Mouse (Mus musculus) inflammation-experienced regulatory T-cells, adult 6 months (primary cell): ENCODE data around the gene Pop5. TPM values are rescaled to one million over a fixed set of nuclear protein-coding genes. Genes with fewer than 3 reads are reported as not detected.

Experiments used
- ATAC-seq: one replicate; pipeline ENCODE4 v1.8.0; 2017
- polyA plus RNA-seq, 3 experiments: library from polyadenylated mRNA; unstranded; fragments of 100-300 nt; shearing (Covaris generic); gene quantifications; one replicate each; pipeline ENCODE4 v1.2.1; 2017

The Pop5 gene
- polyA plus RNA-seq, 3 experiments from 2014 or later, result 116 to 141 (median 122) TPM

DNA sequence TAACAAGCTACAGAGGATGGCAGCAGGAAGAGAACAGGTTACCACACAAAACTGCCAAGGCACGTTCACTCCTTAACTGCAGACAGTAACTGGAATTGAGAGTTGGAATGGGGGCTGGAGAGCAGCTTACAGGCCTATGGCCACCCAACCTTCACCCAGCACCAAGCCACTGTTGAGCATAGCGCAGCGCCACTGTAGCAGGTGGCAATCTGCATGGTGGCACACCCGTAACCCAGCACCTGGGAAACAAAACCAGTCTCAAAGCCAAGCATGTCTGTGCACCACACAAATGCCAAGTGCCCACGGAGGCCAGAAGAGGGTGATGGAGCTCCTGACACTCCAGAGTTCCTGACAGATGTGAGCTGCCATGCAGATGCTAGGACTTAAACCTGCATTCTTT lies 30.7 kb downstream of the Pop5 start:
- no peak for ATAC-seq

DNA sequence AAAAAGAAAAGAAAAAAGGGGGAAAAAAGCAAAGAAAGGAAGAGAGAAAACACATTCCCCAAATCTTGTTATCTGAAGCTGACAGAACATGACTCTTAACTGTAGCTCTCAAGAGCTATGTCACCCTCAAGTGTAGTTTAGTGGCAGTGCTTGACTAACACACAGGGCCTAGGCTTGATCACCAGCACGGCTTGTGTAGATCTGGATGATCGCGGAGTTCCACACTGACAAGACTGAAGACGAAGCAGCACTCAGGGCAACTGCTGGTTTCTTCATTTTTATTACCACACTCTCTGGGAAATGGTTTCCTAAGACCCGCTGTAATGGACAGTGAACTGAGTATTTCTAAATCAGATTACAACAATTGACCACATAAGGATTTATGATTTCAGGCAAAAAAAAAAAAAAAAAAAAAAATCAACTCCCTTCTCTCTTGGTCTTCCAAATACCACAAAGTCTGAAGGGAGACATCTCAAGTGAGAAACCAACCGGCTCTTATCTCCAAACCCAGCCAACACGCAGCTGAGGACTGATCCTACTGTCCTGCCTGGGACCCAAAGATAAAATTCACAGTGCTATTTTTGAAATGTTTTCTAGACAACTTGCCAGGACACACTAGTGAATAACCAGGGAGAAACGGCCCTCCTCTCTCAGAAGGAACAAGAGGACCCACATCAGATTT lies 31.3 kb downstream of the Pop5 start:
- ATAC-seq, result no peak

DNA sequence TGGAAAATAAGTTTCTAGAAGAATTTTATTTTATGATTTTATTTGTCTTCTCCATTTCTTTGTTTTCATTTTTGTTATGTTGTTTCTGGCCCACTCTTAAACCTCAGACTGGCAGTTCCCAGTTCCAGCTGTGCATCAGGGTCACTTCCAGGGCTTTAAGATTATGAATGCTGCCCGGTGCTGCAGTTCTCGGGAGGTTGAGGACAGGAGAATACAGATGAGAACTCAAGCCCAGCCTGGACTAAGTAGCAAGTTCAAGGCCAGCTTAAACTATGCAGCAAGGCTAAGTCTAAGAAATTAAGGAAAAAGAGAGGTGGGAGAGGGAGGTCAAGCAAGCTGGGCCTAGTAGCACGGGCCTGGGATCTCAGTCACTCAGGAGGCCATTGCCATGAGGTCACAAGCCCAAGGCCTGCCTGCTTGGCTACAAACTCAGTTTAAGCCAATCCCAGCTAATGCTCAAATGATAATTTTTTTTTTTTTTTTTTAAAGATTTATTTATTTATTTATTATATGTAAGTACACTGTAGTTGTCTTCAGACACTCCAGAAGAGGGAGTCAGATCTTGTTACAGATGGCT lies 31.9 kb downstream of the Pop5 start:
- no peak for ATAC-seq

DNA sequence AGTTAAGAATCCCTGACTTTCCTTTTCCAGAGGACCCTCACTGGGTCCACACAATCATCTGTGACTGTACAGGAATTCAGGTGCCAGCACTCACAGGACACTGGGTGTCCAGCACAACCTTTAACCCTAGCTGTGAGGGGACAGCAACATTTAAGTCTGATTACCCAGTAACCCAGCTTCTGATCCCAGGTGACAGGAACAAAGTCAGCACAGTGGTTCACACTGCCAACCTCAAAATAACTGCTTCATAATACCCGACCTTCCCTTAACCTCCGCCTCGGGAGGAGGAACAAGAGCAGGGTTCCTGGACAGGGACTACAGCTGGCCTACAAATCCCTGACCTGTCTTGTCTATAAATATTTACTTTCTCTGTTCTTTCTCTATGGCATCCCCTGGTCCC lies 32.6 kb downstream of the Pop5 start:
- no peak for ATAC-seq

DNA sequence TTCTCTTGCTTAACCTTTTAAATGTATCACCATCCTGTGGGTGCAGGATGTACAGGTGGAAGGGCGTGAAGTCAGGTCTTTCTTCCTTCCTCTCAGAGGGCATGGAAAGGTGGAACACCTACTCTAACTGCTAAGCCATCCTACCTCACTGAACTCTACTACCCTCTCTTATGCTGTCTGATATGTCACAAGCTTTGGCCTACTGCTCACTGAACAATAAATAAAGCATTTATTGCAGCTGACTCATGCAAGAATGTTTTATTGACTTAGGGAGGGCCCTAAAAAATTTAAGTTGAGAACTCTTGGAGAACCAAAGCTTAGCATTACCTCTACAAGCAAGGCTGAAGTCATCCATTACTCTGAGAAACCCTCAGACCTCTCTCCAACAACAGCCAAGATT lies 34.3 kb downstream of the Pop5 start:
- ATAC-seq, result no peak

DNA sequence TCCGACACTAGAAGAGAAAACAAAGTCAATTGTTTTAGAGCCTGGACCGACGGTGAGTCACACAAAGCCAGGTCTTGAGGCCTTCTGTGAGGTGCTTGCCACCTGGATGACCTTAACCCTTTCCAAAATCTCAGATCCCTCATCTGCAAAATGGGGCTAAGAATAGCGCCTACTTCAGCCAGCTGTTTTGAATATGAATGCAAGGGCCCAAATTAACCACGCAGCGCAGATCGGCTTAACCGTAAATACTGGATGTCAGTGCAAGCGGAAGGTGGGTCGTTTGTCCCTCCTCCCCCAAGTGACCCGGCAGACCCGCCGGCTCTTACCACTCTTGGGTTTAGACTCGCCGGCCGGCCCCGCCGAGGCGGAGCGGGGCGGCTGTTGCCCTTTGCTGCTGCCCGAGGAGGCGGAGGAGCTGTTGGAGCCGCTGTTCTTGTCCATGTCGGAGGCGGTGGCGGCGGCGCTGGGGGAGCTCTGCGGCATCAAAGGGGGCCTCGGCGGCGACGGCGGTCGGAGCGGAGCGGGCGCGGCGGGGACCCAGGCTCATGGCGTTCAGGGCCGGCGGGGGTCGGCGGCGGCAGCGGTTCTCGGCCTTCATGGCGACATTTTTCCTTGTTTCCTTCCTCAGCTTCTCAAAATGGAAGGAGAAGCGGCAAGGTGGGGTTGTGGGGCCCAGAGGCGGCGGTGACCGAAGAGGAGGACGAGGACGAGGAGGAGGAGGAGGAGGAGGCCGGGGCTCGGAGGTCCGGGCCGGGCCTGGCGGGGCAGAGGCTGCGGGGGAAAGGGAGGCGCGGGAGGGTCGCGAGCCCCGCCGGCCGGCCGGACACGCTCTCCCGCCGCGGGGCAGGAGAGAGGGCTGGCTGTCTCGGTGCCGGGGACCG lies 36.5 kb downstream of the Pop5 start:
- ATAC-seq, result peak; percentile 19

DNA sequence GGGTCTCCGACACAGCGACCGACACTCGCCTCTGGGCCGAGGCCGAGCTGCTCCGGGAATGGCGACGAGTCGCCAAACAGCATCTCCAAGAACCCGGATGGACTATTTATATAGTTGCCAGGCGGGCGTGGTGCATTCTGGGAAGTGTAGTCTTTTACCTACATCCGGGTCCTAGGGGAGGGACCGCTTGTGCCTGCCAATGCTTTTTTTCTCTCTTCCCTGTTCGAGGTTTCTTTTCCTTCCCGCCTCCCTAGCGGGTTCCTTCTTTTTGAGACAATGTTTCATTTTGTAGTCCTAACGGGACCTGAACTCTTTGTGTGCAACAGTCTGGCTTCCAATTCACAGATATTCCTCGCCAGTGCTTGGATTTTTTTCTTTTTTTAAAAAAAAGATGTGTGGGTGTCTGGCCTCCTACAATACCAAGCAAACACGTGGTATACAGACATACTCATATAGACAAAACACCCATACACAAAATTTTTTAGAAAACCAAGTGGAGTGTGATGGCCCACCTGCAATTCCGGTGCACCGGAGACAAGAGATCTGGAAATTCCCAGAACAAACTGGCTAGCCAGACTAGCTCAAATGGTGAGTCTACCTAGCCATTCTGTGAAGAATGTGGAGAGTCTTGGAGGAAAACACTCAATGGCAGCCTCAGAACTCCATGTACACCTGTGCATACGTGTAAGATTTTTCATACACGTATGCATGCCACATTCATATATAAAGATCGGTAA lies 37.3 kb downstream of the Pop5 start, which contains the start of gene Rnf10:
Gene Rnf10 (minus strand): TSS at position 87 of the 737 bp plus-strand sequence.
- ATAC-seq, result peak; percentile 81

DNA sequence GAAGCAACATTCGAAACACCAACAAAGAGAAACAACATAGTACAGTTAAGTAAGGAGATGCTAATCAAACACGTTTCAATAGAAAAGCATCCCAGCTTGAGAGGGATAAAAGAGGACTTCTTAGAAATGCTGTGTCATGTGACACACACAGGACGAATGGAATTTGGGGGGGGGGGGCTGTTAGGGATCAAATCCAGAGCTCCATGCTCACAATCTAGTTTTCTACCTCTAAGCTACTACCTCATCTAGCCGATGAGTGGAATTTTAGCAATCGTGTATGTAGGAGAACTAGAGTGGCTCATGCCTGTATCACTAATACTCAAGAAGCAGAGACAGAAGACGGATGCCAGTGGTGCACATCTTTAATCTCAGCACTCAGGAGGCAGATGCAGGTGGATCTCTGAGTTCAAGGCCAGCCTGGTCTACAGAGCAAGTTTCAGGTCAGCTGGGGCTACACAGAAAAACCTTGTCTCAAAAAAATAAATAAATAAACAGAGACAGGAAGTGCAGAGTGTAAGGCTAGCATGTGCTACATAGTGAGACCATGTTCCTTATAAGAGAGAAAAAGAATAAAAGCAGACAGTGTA lies 38.0 kb downstream of the Pop5 start:
- ATAC-seq, result no peak

DNA sequence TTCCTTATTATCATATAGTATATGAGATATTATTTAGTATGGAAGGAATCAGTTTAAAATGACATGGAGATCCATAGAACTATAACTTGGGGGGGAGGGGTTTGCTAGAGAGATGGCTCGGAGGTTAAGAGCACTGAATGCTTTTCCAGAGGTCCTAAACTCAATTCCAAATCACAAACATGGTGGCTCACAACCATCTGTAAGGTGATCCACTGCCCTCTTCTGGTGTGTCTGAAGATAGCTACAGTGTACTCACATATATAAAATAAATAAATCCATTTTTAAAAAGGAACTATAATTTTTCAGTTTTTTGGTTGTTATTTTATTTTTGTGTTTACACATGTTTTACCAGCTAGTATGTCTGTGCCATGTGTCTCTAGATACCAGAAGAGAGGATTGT lies 38.7 kb downstream of the Pop5 start:
- no peak for ATAC-seq

DNA sequence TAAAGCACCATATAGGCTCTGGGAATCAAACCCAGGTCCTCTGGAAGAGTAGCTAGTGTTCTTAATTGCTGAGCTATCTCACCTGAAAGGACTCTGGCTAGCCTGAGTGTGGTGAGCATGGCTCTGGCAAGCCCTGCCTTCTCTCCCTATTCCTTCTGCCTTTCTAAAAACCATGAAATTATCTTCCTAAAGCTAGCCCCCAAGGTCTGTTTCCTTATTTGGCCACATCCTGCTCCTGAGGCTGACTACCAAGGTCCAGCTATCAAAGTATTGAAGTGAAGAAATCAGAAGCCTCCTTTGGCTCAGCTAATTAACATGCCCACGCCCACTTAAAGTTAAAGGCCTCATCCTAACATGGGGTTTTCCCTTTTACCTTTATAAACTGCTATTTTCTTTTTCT lies 39.1 kb downstream of the Pop5 start:
- ATAC-seq, result no peak

DNA sequence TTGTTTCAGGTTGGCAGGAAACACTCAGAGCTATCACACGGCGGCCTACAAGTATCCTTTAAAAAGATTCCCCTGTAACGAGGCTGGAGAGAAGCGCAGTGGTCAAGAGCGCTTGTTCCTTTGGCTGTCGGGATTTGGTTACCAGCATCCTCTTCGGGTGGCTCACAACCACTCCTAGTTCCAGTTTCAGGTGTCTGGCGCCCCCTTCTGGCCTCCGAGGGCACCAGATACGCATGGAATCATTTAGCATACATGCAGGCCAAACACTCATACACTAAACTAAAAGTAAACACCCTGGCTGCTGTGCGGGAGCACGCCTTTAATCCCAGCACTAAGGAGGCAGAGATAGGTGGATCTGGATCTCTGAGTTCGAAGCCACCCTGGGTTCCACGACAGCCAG lies 40.4 kb downstream of the Pop5 start:
- ATAC-seq, result no peak

DNA sequence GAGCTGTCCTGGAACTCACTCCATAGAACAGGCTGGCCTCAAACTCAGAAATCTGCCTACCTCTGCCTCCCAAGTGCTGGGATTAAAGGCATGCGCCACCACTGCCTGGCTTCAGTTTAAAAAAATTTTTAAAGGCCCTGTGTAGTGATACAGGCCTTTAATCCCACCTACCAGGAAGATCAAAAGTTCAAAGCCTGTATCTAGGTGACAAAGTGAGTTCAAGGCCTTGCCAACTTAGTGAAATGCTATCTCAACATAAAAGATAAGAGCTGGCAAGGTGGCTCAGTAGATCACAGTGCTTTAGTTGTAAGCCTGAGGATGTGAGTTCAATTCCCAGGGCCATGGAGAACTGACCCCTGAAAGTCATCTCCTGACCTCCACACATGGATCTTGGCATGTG lies 42.4 kb downstream of the Pop5 start:
- no peak for ATAC-seq

DNA sequence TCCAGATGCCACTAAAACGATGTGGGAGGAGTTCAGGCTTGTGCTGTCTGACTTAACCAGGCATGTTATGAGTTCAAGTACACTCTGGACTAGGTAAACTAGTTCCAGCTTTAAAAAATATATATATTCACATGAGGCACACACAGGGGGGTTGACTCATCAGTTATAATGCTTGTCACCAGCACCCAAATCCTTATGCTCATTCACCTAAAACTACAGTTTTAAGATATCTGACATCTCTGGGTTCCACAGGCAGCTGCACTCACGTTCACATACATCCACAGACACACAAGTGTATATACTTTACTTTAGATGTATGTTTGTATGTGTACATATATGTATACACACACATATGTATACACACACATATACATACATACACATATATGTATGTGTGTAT lies 43.1 kb downstream of the Pop5 start:
- ATAC-seq, result no peak

DNA sequence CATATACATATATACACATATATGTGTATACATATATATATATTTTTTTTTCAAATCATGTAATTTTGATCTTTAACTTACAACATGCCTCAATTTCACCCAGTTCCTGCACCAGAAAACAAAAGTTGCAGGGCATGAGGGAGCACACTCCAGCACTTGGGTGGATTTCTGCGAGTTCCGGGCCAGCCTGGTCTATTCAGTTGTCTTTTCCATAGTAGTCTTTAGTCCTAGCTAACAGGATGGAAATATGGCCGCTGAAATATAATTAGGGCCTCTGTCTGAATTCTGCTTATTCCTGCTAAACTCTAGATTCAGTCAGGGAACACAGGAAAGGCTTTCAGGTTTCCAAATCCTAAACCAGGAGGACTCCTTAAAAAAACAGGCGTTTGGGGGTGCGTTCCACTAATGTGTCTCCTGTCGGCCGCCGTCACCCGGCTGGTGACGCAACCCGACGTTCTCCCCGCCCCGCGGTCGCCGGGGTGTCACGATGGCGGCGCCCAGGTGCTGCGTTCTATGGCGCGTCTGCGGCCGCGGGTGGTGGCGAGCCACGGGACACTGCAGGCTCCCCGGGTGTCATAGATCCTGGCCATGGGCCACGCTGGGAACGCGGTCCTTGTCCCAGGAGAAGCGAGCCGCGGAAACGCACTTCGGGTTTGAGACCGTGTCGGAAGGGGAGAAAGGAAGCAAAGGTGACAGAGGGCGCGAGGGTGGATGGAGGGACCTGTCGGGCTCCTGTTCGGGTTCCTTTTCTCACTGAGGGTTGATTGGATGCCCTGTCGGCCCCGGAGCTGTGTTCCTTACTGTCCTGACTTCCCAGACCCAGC lies 43.8 kb downstream of the Pop5 start, which contains the start of gene Coq5:
Gene Coq5 (plus strand): TSS at position 441 of the 824 bp plus-strand sequence.
- ATAC-seq, result peak; percentile 89

DNA sequence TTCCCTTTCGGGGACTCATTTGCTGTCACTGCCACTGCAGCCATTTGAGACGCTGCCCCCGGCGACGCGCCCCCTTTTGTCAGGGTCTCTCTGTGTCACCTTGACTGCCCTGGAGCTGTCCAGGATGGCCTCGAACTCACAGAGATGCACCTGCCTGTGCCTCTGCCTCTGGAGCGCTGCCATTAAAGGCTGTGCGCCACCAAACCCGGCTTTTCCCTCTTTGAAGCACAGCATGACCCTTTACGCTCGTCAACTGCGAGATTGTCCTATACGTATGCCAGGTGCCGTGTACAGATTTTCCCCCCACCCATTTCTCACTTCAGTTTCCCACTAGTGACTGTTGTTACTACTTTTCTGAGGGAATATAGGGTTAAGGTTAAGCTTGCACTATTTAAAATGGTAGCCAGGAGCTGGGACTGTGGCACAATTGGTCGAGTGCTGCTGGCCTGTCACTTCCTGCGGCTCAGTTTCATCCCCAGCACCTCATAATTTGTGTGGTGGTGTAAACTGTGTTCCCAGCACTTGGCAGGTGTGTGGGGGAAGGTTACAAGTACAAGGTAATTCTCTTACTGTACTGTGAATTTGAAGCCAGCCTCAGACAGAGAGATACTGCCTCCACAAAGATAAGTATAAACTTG lies 44.5 kb downstream of the Pop5 start:
- ATAC-seq, result no peak

DNA sequence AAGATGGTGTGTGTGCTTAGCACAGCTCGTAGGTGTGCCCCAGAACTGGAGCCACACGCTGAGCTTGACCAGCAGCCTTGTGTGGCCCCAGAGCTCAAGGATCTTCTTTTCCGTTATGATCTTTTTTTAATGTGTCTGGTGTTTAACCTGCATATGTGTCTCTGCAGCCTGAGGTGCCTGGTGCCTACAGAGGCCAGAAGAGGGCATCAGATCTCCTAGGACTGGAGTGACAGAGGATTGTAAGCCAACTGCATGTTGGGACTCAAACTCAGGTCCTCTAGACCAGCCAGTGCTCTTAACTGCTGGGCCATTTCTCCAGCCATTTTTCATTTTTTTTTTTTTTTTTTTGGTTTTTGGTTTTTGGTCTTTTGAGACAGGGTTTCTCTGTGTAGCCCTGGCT lies 49.1 kb downstream of the Pop5 start:
- no peak for ATAC-seq

DNA sequence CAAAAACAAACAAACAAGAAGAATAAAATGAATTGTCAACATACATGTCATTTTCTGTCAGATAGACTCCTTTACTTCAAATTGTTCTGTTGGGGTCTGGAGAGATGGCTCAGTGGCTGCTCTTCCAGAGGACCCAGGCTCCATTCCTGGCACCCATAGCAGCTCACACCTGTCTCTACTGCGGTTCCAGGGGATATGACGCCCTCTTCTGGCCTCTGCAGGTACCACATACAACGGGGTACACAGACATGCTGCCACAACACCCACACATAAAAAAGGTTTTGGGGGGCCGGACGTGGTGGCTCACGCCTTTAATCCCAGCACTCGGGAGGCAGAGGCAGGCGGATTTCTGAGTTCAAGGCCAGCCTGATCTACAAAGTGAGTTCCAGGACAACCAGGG lies 58.5 kb downstream of the Pop5 start:
- ATAC-seq, result no peak
